Mouse (Mus musculus): ENCODE measurements at regions not wholly inside any gene's neighbourhood (a gene's known extent, or its start where the extent isn't known, plus 50 kb on each side); places are given as distances from the start of the nearest gene placed in this dataset.

DNA sequence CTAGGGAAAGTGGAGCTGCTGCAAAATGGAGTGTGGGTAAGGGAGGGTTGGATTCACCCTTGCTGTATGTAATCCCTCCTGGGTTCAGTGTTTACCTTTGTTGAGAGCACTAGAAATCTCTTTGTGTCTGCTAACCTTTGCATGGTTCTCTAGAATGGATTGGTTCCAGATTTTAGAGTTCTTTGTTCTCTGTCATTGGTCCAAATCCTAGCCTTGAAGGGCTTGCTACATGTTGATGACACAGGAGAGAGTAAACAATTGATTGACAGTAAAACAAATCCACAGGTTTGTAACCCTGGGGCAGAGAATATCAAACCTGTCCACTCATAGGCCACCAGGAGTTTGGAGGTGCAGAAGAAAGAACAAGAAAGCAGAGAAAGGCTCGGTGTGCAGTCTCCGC, 156.6 kb upstream of the Pik3r1 start:
- TF ChIP-seq CTCF (IDR thresholded peaks at IDR 0.05; ENCODE audit: borderline replicate concordance, control insufficient read depth, extremely low read depth, insufficient read depth, low read length, poor library complexity) (no peak), POLR2A (IDR thresholded peaks at IDR 0.05; ENCODE audit: control insufficient read depth, extremely low read depth, insufficient read depth, low read length, poor library complexity) (no peak)
